In the genomic region with DNA sequence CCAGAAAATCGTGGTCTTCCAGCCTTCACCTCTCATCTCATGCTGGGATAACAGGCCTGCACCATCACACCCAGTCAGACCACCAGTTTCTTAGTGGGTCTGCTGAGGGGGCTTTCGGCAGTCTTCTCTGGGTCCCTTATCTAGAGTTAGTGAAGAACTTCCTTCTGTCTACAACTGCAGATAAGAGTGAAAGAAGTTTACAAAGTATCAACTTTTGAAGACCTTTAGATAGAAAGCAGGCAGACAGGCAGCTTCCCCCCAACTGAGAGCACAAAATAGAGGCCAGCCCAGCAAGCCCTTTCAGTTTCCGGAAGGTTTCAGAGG, we compare ENCODE assay signal across 16 mouse cellular contexts. TPM values are rescaled to one million over a fixed set of nuclear protein-coding genes. Genes with fewer than 3 reads are reported as not detected.
A peak's percentile ranks its signal among the peaks of the same experiment; 100 is the strongest.
DNase-seq lines count a peak whose midpoint lies in the region; ATAC-seq and TF ChIP-seq lines count a peak whose summit lies in the region.
"Had no signal": no experiment of that assay in that cellular context is flagged by ENCODE, and none has a peak within 500 bp of the region (broad histone marks: within the 10 kb centered on the region; RNA-seq: fewer than 3 reads in every experiment).

No protein-coding gene starts in this region.

- no peak overlapping the region for H3K9ac ChIP-seq in kidney, embryonic 16.5 days (replicated peaks; ENCODE audit: low read length)
- no peak overlapping the region for H3K9ac ChIP-seq in intestine, embryonic 15.5 days
- H3K9ac ChIP-seq: hindbrain, embryonic 13.5 days; limb, embryonic 12.5 days had no signal

- WGBS in heart, embryonic 10.5 days = 12% methylated on average over 3 of the region's 3 CpGs
- WGBS in kidney, embryonic 16.5 days = 68% methylated on average over 3 of the region's 3 CpGs
- 39% methylated on average over 3 of the region's 3 CpGs for WGBS in intestine, embryonic 15.5 days
- 14% methylated on average over 3 of the region's 3 CpGs for WGBS in small intestine, adult 2 months

- no peak overlapping the region for H3K4me2 ChIP-seq in kidney, embryonic 16.5 days (replicated peaks; ENCODE audit: low read depth, low read length)
- no peak overlapping the region for H3K4me2 ChIP-seq in intestine, embryonic 15.5 days (replicated peaks)
- H3K4me2 ChIP-seq: hindbrain, embryonic 13.5 days; limb, embryonic 12.5 days had no signal

- DNase-seq in heart, embryonic 10.5 days (ENCODE audit: low spot score) = no peak
- DNase-seq in heart, postnatal 25 days (ENCODE audit: low spot score) = no peak
- no peak for DNase-seq in kidney, postnatal 14 days
- no peak for DNase-seq in ovary, postnatal 10 days (ENCODE audit: low spot score)
- DNase-seq in gastrocnemius, postnatal 14 days = no peak
- DNase-seq: adrenal gland, postnatal 25 days; cerebellum, postnatal 25 days; layer of hippocampus, postnatal 36 days; right cerebral cortex, postnatal 4 days had no signal

- ATAC-seq in kidney, embryonic 16.5 days (ENCODE audit: low FRiP score, low TSS enrichment) = peak; percentile 4; the same call in 1 of the 2 replicates
- ATAC-seq in intestine, embryonic 15.5 days = 0 out of 2 replicates have a peak, but pooled peaks have one; percentile 5
- ATAC-seq: forebrain, embryonic 14.5 days had no signal

- TF ChIP-seq CTCF in small intestine, adult 2 months (IDR thresholded peaks at IDR 0.05; ENCODE audit: extremely low read depth, insufficient read length, insufficient replicate concordance, low read depth, low read length) = no peak

- no peak for TF ChIP-seq POLR2A in small intestine, adult 2 months (IDR thresholded peaks at IDR 0.05; ENCODE audit: low read depth, low read length)

- H3K36me3 ChIP-seq in heart, embryonic 10.5 days = no peaks in the 10 kb centered on the region
- no peaks in the 10 kb centered on the region for H3K36me3 ChIP-seq in kidney, embryonic 16.5 days (ENCODE audit: insufficient read depth, low read length)
- no peaks in the 10 kb centered on the region for H3K36me3 ChIP-seq in intestine, embryonic 15.5 days
- no peaks in the 10 kb centered on the region for H3K36me3 ChIP-seq in small intestine, adult 2 months (ENCODE audit: control insufficient read depth, insufficient read depth, low read length)
- H3K36me3 ChIP-seq: hindbrain, embryonic 13.5 days; limb, embryonic 12.5 days had no signal

- peaks cover 3% of the 10 kb centered on the region; the same call in 1 of the 2 replicates for H3K27me3 ChIP-seq in heart, embryonic 10.5 days (ENCODE audit: insufficient read depth, poor library complexity, severe bottlenecking)
- no peaks in the 10 kb centered on the region for H3K27me3 ChIP-seq in kidney, embryonic 16.5 days (ENCODE audit: insufficient read depth, low read length)
- no peaks in the 10 kb centered on the region for H3K27me3 ChIP-seq in intestine, embryonic 15.5 days (replicated peaks)
- H3K27me3 ChIP-seq in small intestine, adult 2 months (ENCODE audit: control insufficient read depth, insufficient read depth, low read length) = no peaks in the 10 kb centered on the region
- H3K27me3 ChIP-seq: hindbrain, embryonic 13.5 days; limb, embryonic 12.5 days had no signal

- peaks cover 40% of the 10 kb centered on the region for H3K4me1 ChIP-seq in heart, embryonic 10.5 days
- 0 out of 2 replicates have a peak, but pooled peaks cover 3% of the 10 kb centered on the region for H3K4me1 ChIP-seq in kidney, embryonic 16.5 days (ENCODE audit: insufficient read depth, low read length)
- H3K4me1 ChIP-seq in intestine, embryonic 15.5 days (replicated peaks) = peaks cover 15% of the 10 kb centered on the region
- peaks cover 24% of the 10 kb centered on the region for H3K4me1 ChIP-seq in small intestine, adult 2 months (ENCODE audit: control insufficient read depth, insufficient read depth, insufficient read length, low read length)
- H3K4me1 ChIP-seq: hindbrain, embryonic 13.5 days; limb, embryonic 12.5 days had no signal

- 0 out of 2 replicates have a peak overlapping the region, but pooled peaks have one; percentile 12 for H3K4me3 ChIP-seq in heart, embryonic 10.5 days
- no peak overlapping the region for H3K4me3 ChIP-seq in kidney, embryonic 16.5 days (ENCODE audit: low read length)
- H3K4me3 ChIP-seq in intestine, embryonic 15.5 days (replicated peaks) = no peak overlapping the region
- no peak overlapping the region for H3K4me3 ChIP-seq in small intestine, adult 2 months (ENCODE audit: low read depth, low read length)
- H3K4me3 ChIP-seq: hindbrain, embryonic 13.5 days; limb, embryonic 12.5 days; myocyte had no signal

- intact Hi-C loops in heart, postnatal 25 days (cut with DNase I) = no loop called here
- intact Hi-C loops in gastrocnemius, postnatal 14 days (cut with DNase I; ENCODE audit: low total_unique reads) = no loop called here

- H3K27ac ChIP-seq in heart, embryonic 10.5 days = peak overlapping the region; percentile 59
- 0 out of 2 replicates have a peak overlapping the region, but pooled peaks have one; percentile 52 for H3K27ac ChIP-seq in kidney, embryonic 16.5 days (ENCODE audit: low read length)
- peak overlapping the region; percentile 45; the same call in 1 of the 2 replicates for H3K27ac ChIP-seq in intestine, embryonic 15.5 days
- peak overlapping the region; percentile 80 for H3K27ac ChIP-seq in small intestine, adult 2 months (ENCODE audit: insufficient read depth, low read depth, low read length)
- H3K27ac ChIP-seq: hindbrain, embryonic 13.5 days; limb, embryonic 12.5 days had no signal

- H3K9me3 ChIP-seq in heart, embryonic 10.5 days = no peaks in the 10 kb centered on the region
- H3K9me3 ChIP-seq in kidney, embryonic 16.5 days (ENCODE audit: low read length) = no peaks in the 10 kb centered on the region
- H3K9me3 ChIP-seq in intestine, embryonic 15.5 days = no peaks in the 10 kb centered on the region
- H3K9me3 ChIP-seq: hindbrain, embryonic 13.5 days; limb, embryonic 12.5 days had no signal

RNA-seq across cellular contexts. Expression of gene Larp1, which starts 24.6 kb away (rescaled TPM):
- polyA plus RNA-seq in heart, embryonic 10.5 days (2016; fragmentation: Nextera tagmentation; extraction: Ambion mirVana) = 18.3 and 21.8 TPM in 2 replicates
- total RNA-seq in heart, postnatal 25 days (2021) = 10 to 100 TPM; 52.1 to 53.0 TPM
- 18.3 and 19.1 TPM in 2 replicates for polyA plus RNA-seq in kidney, embryonic 16.5 days (2015; fragmentation: Nextera tagmentation; extraction: Ambion mirVana)
- 21.1 and 23.5 TPM in 2 replicates for polyA plus RNA-seq in intestine, embryonic 15.5 days (2015; fragmentation: Nextera tagmentation; extraction: Ambion mirVana)
- 16.9 and 25.9 TPM in 2 replicates for polyA plus RNA-seq in small intestine, adult 2 months (2012; rRNA removed)
- total RNA-seq in gastrocnemius, postnatal 14 days (2021) = 10 to 100 TPM; 61.9 to 74.6 TPM
